Mouse (Mus musculus) c-Kit-positive CD71-positive TER-119-negative erythroid progenitor cells, embryonic 14.5 days (primary cell): ENCODE data around the gene Zfr.
"Not testable (repeated sequence)": the region's sequence is repeated elsewhere in the genome, so short reads cannot be mapped to it uniquely, and the experiment has no call there.

Experiments
- DNase-seq: peaks from one replicate; pipeline ENCODE4 v3.0.0-alpha.2; 2013; ENCODE audit warnings: low read depth

Zfr gene

GRCm38 (mm10) chr15:12106430-12106829 lies 11.2 kb upstream of the Zfr start:
- DNase-seq, result no peak

GRCm38 (mm10) chr15:12108200-12108599 lies 9.4 kb upstream of the Zfr start:
- no peak for DNase-seq

GRCm38 (mm10) chr15:12108922-12109321 lies 8.7 kb upstream of the Zfr start:
- not testable (repeated sequence) for DNase-seq

- no peak for DNase-seq
Measured at GRCm38 (mm10) chr15:12111232-12111631, 6.4 kb upstream of the Zfr start.

- no peak for DNase-seq
Measured at GRCm38 (mm10) chr15:12113411-12113810, 4.2 kb upstream of the Zfr start.

GRCm38 (mm10) chr15:12114546-12114945 lies 3.1 kb upstream of the Zfr start:
- DNase-seq, result no peak

- no peak for DNase-seq
Measured at GRCm38 (mm10) chr15:12115722-12116230, 1.9 kb upstream of the Zfr start.

- DNase-seq, result no peak
Measured at GRCm38 (mm10) chr15:12118093-12118431, 431 bp downstream of the Zfr start.

- DNase-seq, result peak; percentile 47
Measured at GRCm38 (mm10) chr15:12118432-12119128, 949 bp downstream of the Zfr start.

- no peak for DNase-seq
Measured at GRCm38 (mm10) chr15:12119129-12119466, 1.5 kb downstream of the Zfr start.

- no peak for DNase-seq
Measured at GRCm38 (mm10) chr15:12124913-12125312, 7.3 kb downstream of the Zfr start.

GRCm38 (mm10) chr15:12130871-12131270 lies 13.2 kb downstream of the Zfr start:
- DNase-seq, result not testable (repeated sequence)

- no peak for DNase-seq
Measured at GRCm38 (mm10) chr15:12134546-12134945, 16.9 kb downstream of the Zfr start.

- no peak for DNase-seq
Measured at GRCm38 (mm10) chr15:12135368-12135767, 17.7 kb downstream of the Zfr start.

- DNase-seq, result no peak
Measured at GRCm38 (mm10) chr15:12136371-12136770, 18.7 kb downstream of the Zfr start.

GRCm38 (mm10) chr15:12140985-12141729 lies 23.5 kb downstream of the Zfr start:
- no peak for DNase-seq

GRCm38 (mm10) chr15:12147423-12147822 lies 29.8 kb downstream of the Zfr start:
- DNase-seq, result no peak

GRCm38 (mm10) chr15:12149501-12149900 lies 31.9 kb downstream of the Zfr start:
- no peak for DNase-seq

- no peak for DNase-seq
Measured at GRCm38 (mm10) chr15:12153747-12154146, 36.1 kb downstream of the Zfr start.

GRCm38 (mm10) chr15:12178126-12178525 lies 60.5 kb downstream of the Zfr start:
- no peak for DNase-seq

- DNase-seq, result not testable (repeated sequence)
Measured at GRCm38 (mm10) chr15:12181181-12181805, 63.7 kb downstream of the Zfr start.

- DNase-seq, result peak; percentile 88
Measured at GRCm38 (mm10) chr15:12193880-12194816, 76.5 kb downstream of the Zfr start.
